Mouse (Mus musculus) gastrocnemius, adult 18-20 months (tissue): ENCODE measurements around the gene Mef2a. TPM values are rescaled to one million over a fixed set of nuclear protein-coding genes. Genes with fewer than 3 reads are reported as not detected.

Source experiments
- DNase-seq: peaks from one replicate; pipeline ENCODE4 v3.0.0; 2021; ENCODE audit warnings: low spot score
- total RNA-seq, 2 experiments: library from RNA; stranded (reverse); gene quantifications; 2 replicates each; pipeline ENCODE4 v1.2.3; 2021

Gene Mef2a
- total RNA-seq, 2 experiments from 2014 or later, result 87.3 to 105 TPM

- no peak for DNase-seq
Measured at GRCm38 (mm10) chr7:67211341-67211740, 161.3 kb downstream of the Mef2a start.

DNA sequence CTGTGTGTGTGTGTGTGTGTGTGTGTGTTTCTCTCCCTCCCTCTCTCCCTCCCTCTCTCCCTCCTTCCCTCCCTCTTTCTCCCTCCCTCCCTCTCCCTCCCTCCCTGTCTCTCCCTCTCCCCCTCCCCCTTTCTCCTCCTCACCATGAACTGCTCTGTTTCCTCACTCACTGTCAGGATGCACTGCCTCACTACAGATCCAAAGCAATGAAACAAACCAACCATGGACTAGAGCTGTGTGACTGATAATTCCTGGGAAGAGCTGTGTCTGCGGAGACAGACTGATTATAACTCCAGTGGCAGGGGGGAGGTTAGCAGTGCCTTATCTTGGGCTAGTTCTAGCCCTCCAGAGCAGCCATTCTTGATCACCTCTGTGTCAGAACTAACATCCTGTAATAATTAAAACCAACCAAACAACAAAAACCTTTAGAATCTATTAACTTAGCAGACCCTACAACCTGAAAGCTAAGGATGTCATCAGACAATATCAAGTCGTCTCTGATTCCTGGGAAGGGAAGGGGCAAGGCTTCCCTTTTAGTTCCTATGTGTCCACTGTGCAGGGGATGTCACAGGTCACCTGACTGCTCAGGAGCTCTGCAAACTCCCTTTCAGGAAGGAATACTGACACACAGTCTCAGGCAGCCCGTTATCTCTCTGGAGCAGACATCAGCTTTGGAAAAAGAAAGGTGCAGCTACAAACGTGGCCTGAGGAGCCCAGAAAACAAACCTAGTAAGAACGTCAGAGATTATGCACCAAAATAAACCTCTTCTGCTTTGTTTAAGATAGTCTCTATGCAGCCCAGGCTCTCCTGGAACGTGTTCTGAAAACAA is 162.4 kb downstream of the Mef2a start:
- no peak for DNase-seq

DNA sequence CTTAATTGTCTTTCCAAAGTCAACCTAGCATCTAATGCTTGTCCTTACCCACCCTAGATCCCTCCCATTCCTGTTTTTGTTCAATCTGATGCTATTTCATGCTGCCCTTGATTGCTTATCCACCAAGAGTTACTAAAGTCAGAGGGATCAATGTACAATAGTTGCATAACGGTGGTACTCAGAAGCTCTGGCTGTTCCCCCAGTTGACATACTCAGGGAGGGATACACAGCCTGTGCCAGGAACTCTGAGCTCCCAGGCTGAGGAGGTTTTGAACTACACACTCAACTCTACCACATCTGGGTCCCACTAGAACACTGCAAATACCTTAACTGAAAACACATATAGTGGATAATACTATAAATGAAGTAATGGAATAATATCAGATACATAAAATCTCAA is 164.3 kb downstream of the Mef2a start:
- DNase-seq, result no peak

DNA sequence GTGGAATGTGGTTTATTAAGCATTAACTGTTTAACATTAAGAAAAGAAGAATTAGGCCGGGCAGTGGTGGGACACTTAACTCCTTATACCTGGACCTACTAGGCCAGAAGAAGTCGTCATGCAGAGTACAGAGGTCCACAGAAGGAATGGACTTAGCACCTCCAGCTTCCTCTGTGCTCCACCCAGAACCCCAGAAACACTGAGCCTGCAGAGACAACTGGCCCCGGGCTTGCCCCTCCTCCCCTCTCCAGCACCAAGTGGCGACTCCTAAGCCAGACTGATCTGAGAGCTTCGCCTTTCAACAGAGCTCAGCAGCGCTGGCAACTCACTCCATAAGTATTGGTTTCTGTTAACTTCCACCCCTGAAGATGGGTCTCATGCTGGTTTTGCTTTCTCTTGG is 165.0 kb downstream of the Mef2a start:
- no peak for DNase-seq

DNA sequence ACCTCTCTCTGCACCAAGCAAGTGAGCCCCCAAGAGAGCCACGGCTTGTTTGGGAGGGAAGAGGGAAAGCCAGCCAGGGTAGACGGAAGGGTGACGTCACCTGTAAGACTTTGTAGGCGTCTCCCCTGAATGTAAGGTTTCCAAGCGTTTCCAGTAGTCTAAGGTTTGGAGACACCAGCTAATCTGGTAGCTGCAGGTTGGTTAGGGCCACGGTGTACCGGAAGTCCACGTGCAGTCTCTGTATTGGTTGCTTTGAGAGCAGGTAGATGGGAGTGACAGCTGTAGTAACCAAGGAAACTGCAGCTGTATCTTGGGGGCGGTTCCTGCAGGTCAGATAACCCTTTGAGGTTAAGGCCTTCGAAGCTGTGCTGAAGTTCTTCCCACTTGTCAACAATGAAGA is 166.2 kb downstream of the Mef2a start:
- no peak for DNase-seq

DNA sequence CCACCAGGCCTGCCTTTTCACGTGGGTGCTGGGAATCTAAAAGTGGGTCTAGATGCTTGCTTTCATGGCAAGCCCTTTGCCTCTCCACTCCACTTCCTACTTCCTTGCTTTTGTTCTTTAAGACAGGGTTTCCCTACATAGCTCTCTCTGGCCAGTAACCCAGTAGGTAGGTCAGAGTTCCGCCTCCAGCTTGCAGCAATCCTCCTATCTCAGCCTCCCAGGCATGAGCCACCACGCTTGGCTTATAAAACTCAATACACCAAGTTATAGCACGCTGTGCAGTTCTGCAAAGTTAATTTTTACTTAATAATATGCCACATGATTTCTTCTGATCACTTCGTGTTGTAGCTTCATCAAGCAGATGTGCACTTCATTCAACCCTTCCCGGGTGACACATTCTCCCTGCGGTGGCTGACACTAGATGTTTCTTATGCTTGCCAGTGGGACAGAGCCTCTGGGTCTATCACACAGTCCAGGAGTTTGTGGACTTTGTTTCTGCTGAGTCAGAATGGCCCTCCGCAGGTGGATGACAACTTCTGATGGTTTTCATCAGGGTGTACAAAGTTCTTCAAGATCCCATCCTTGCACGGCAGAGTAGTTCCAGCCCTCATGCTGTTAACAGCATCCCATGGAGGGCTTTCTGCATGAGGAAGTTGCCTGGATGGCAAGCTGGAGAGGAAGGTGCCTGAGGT is 166.8 kb downstream of the Mef2a start:
- no peak for DNase-seq

- no peak for DNase-seq
Measured at GRCm38 (mm10) chr7:67203625-67204024, 169.0 kb downstream of the Mef2a start.

DNA sequence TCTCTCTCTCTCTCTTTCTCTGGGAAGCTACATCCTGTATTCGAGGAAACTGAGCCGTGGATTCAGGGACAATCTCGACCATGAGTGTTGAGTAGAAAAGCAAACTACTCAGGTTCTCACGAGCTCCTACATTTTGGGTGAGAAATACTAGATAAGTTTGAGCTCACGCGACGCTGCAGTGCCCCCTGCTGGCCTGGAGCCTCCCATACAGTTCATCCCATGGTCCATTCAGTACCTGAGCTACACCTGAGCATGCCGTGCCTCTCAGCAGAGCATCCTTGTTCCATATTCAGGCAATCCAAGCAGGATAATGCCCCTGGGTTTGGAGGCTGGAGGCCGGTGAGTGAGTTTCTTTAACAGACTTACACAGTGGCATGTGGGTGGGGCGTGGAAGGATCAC is 173.2 kb downstream of the Mef2a start:
- DNase-seq, result peak; percentile 44

GRCm38 (mm10) chr7:67183786-67184185 is 188.9 kb downstream of the Mef2a start:
- DNase-seq, result no peak

Other genes with a start within 250 kb of the Mef2a start
- 1 to 10 TPM; 7.0 to 7.8 TPM for gene Lysmd4, start 150.3 kb downstream of the Mef2a start, total RNA-seq